Comparison of ENCODE assay signal across 8 mouse cellular contexts in the genomic region with DNA sequence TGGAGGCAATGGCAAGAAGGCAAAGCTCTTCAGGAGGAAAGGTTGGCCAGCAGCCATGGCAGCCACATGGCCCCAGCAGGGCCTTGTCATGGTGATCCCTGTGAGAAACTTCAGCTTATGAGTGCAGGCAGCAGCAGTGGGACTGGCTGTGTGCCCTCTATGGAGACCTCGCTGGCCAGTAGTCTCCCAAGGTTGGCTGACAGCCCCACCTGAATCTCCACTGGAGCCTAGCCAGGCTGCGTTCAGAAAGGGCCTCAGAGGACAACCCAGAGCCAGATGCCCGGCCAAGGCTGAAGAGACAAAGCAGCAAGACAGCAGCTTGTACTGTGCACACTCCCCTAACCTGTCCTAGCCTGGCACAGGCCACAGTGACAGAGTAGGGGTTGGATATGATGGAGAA. TPM values are rescaled to one million over a fixed set of nuclear protein-coding genes. Genes with fewer than 3 reads are reported as not detected.
DNase-seq lines count a peak whose midpoint lies in the region; ATAC-seq lines count a peak whose summit lies in the region.

No protein-coding gene starts in this region.

- peaks cover 17% of the 10 kb centered on the region for H3K4me1 ChIP-seq in hindbrain, embryonic 15.5 days (replicated peaks)

- peaks cover 8% of the 10 kb centered on the region for H3K36me3 ChIP-seq in hindbrain, embryonic 15.5 days

- peak; percentile 53 to 54 for DNase-seq in right cerebral cortex, postnatal 10 days (ENCODE audit: low spot score in 2 of 2)
- DNase-seq in right cerebral cortex, postnatal 25 days: no peak
- DNase-seq in gastrocnemius, adult 8-10 months (ENCODE audit: low spot score in 2 of 2): peak; percentile 81 to 91
- peak; percentile 77 to 80 for DNase-seq in lung, adult 18-20 months
- DNase-seq in left cerebral cortex, adult 18-20 months (ENCODE audit: low spot score in 2 of 2): no peak

- no peak overlapping the region for H3K4me3 ChIP-seq in hindbrain, embryonic 15.5 days

- no peak overlapping the region for H3K4me2 ChIP-seq in hindbrain, embryonic 15.5 days

- no peaks in the 10 kb centered on the region for H3K9me3 ChIP-seq in hindbrain, embryonic 15.5 days

- peak overlapping the region; percentile 57; the same call in 1 of the 2 replicates for H3K27ac ChIP-seq in hindbrain, embryonic 15.5 days (replicated peaks)

- H3K27me3 ChIP-seq in hindbrain, embryonic 15.5 days: peaks cover 1% of the 10 kb centered on the region; the same call in 1 of the 2 replicates

- 56% methylated on average over 3 of the region's 3 CpGs for WGBS in hindbrain, embryonic 15.5 days

- ATAC-seq in hindbrain, embryonic 15.5 days (ENCODE audit: low FRiP score, low read depth): peak; percentile 40; the same call in 1 of the 2 replicates
- ATAC-seq in megakaryocyte progenitor cell, adult 5-6 weeks (replicated peaks; ENCODE audit: poor library complexity): no peak
- ATAC-seq in monocyte, adult 5-6 weeks (replicated peaks; ENCODE audit: insufficient number of reproducible peaks, low FRiP score, low TSS enrichment, poor library complexity, severe bottlenecking): no peak

- H3K9ac ChIP-seq in hindbrain, embryonic 15.5 days: no peak overlapping the region

RNA-seq across cellular contexts. Expression of gene Gcgr, which starts 8.0 kb away (rescaled TPM):
- total RNA-seq in gastrocnemius, adult 8-10 months (2022): under 1 TPM in 1 of 4 experiments, not detected in 3; 0.29 TPM
- 0.41 and 0.75 TPM in 2 replicates for polyA plus RNA-seq in hindbrain, embryonic 15.5 days (2015; fragmentation: Nextera tagmentation; extraction: Ambion mirVana)
- total RNA-seq in megakaryocyte progenitor cell, adult 5-6 weeks (2015): not detected in 2 replicates
- total RNA-seq in megakaryocyte progenitor cell, adult 5-6 weeks (2017): not detected in 2 replicates
- total RNA-seq in monocyte, adult 5-6 weeks (2017): not detected in 3 replicates
- total RNA-seq in left cerebral cortex, adult 18-20 months (2021): under 1 TPM in 1 of 2 experiments, not detected in 1; 0.52 TPM

RNA-seq across cellular contexts. Expression of gene Mcrip1, which starts 11.0 kb away (rescaled TPM):
- 10 to 100 TPM; 18.6 to 20.5 (median 20.1) TPM for total RNA-seq in gastrocnemius, adult 8-10 months (2022)
- 243 and 246 TPM in 2 replicates for polyA plus RNA-seq in hindbrain, embryonic 15.5 days (2015; fragmentation: Nextera tagmentation; extraction: Ambion mirVana)
- 71.6 and 75.3 TPM in 2 replicates for total RNA-seq in megakaryocyte progenitor cell, adult 5-6 weeks (2015)
- 24.2 and 25.8 TPM in 2 replicates for total RNA-seq in megakaryocyte progenitor cell, adult 5-6 weeks (2017)
- total RNA-seq in monocyte, adult 5-6 weeks (2017): 13.8 to 21.9 TPM (median 16.9 TPM) in 3 replicates
- 10 to 100 TPM; 74.9 to 77.0 TPM for total RNA-seq in left cerebral cortex, adult 18-20 months (2021)

RNA-seq across cellular contexts. Expression of gene Ppp1r27, which starts 12.4 kb away (rescaled TPM):
- total RNA-seq in gastrocnemius, adult 8-10 months (2022): 100 to 1,000 TPM; 157 to 382 (median 178) TPM
- not detected in 2 replicates for polyA plus RNA-seq in hindbrain, embryonic 15.5 days (2015; fragmentation: Nextera tagmentation; extraction: Ambion mirVana)
- total RNA-seq in megakaryocyte progenitor cell, adult 5-6 weeks (2015): not detected in 2 replicates
- total RNA-seq in megakaryocyte progenitor cell, adult 5-6 weeks (2017): 1.3 TPM in 1 of 2 replicates, not detected in the other
- not detected in 3 replicates for total RNA-seq in monocyte, adult 5-6 weeks (2017)
- total RNA-seq in left cerebral cortex, adult 18-20 months (2021): not detected

RNA-seq across cellular contexts. Expression of gene P4hb, which starts 34.6 kb away (rescaled TPM):
- 100 to 1,000 TPM; 162 to 245 (median 209) TPM for total RNA-seq in gastrocnemius, adult 8-10 months (2022)
- polyA plus RNA-seq in hindbrain, embryonic 15.5 days (2015; fragmentation: Nextera tagmentation; extraction: Ambion mirVana): 263 and 274 TPM in 2 replicates
- total RNA-seq in megakaryocyte progenitor cell, adult 5-6 weeks (2015): 669 and 748 TPM in 2 replicates
- 1,254 and 1,320 TPM in 2 replicates for total RNA-seq in megakaryocyte progenitor cell, adult 5-6 weeks (2017)
- 331 to 434 TPM (median 349 TPM) in 3 replicates for total RNA-seq in monocyte, adult 5-6 weeks (2017)
- total RNA-seq in left cerebral cortex, adult 18-20 months (2021): 100 to 1,000 TPM; 127 to 129 TPM

RNA-seq across cellular contexts. Expression of gene Arhgdia, which starts 42.9 kb away (rescaled TPM):
- 10 to 100 TPM; 74.3 to 86.2 (median 80.7) TPM for total RNA-seq in gastrocnemius, adult 8-10 months (2022)
- polyA plus RNA-seq in hindbrain, embryonic 15.5 days (2015; fragmentation: Nextera tagmentation; extraction: Ambion mirVana): 492 and 533 TPM in 2 replicates
- total RNA-seq in megakaryocyte progenitor cell, adult 5-6 weeks (2015): 401 and 420 TPM in 2 replicates
- total RNA-seq in megakaryocyte progenitor cell, adult 5-6 weeks (2017): 177 and 193 TPM in 2 replicates
- total RNA-seq in monocyte, adult 5-6 weeks (2017): 163 to 262 TPM (median 173 TPM) in 3 replicates
- total RNA-seq in left cerebral cortex, adult 18-20 months (2021): 100 to 1,000 TPM; 310 to 324 TPM

Comparison
In these comparisons a context has a peak if more than half of its experiments do, and no peak if none do; other contexts are left out.
1. DNase-seq: peak in right cerebral cortex, postnatal 10 days (2 of 2), gastrocnemius, adult 8-10 months (2 of 2) and lung, adult 18-20 months (2 of 2); none in right cerebral cortex, postnatal 25 days (single experiment) and left cerebral cortex, adult 18-20 months (0 of 2).
2. RNA of gene Ppp1r27, which starts 12.4 kb away (total RNA-seq): 157 to 382 TPM in gastrocnemius, adult 8-10 months; 1.3 TPM in megakaryocyte progenitor cell, adult 5-6 weeks, not detected in monocyte, adult 5-6 weeks and not detected in left cerebral cortex, adult 18-20 months; every median in the first group is over 10 times any median in the second.